Mouse (Mus musculus): ENCODE results near the gene Tbc1d4. TPM values are rescaled to one million over a fixed set of nuclear protein-coding genes. Genes with fewer than 3 reads are reported as not detected.

Tbc1d4 gene
- polyA plus RNA-seq, 1 experiment from 2014 or later: 5.9 TPM

DNA sequence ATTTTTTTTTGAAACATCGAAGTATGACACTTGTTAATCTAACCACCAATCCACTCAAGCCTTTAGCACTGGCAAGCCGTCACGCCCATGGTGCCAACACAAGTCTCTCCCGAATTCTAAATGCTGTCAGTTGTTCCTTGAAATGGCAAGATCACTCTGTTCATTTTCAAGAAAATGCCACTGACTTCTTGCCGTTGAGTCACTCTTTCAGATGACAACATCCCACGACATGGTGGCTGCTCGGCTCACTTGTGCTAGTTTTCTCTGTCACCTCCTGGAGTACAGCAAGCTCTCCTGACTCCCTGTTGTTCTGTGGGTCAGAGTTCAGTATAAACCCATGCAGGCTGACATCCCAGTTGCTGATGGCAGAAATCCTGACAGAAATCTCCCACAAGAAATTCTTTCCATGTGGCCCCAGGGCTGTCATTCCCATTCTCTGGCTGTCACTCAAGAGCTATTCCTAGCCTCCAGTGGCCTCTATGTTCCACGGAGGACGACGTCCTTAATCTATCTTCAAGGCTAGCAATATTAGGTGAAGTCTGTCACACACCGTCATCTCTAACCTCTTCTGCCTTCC, 81.5 kb downstream of the Tbc1d4 start:
- no peak for DNase-seq (ENCODE audit: low spot score)
- Histone ChIP-seq H3K27me3 (ENCODE audit: control insufficient read depth, insufficient read depth, low read length) (no peaks in the 10 kb centered on the region), H3K9me3 (ENCODE audit: control insufficient read depth, low read length) (no peaks in the 10 kb centered on the region), H3K36me3 (replicated peaks; ENCODE audit: control insufficient read depth, insufficient read depth) (no peaks in the 10 kb centered on the region), H3K27ac (no peak overlapping the region), H3K4me3 (replicated peaks; ENCODE audit: low read length) (no peak overlapping the region), H3K9ac (no peak overlapping the region), H3K4me2 (replicated peaks) (no peak overlapping the region), H3K4me1 (replicated peaks; ENCODE audit: control insufficient read depth, insufficient read depth, low read length) (no peaks in the 10 kb centered on the region)
- WGBS: 75% methylated on average over 11 of the region's 11 CpGs
- ATAC-seq (ENCODE audit: low FRiP score): no peak

GRCm38 (mm10) chr14:101526478-101526877, 82.5 kb downstream of the Tbc1d4 start:
- WGBS: 78% methylated on average over 1 of the region's 1 CpGs
- ATAC-seq (ENCODE audit: low FRiP score): no peak
- no peak overlapping the region for H3K4me2 ChIP-seq (replicated peaks)

GRCm38 (mm10) chr14:101519964-101520363, 89.0 kb downstream of the Tbc1d4 start:
- Histone ChIP-seq H3K4me1 (replicated peaks; ENCODE audit: control insufficient read depth, insufficient read depth, low read length) (no peaks in the 10 kb centered on the region), H3K9ac (no peak overlapping the region), H3K9me3 (ENCODE audit: control insufficient read depth, low read length) (no peaks in the 10 kb centered on the region), H3K4me3 (replicated peaks; ENCODE audit: low read length) (no peak overlapping the region), H3K27me3 (ENCODE audit: control insufficient read depth, insufficient read depth, low read length) (no peaks in the 10 kb centered on the region), H3K27ac (no peak overlapping the region), H3K4me2 (replicated peaks) (no peak overlapping the region), H3K36me3 (replicated peaks; ENCODE audit: control insufficient read depth, insufficient read depth) (no peaks in the 10 kb centered on the region)
- DNase-seq (ENCODE audit: low spot score): no peak
- WGBS: 88% methylated on average over 2 of the region's 2 CpGs
- ATAC-seq (ENCODE audit: low FRiP score): no peak

More at GRCm38 (mm10) chr14:101526478-101526877, 82.5 kb downstream of the Tbc1d4 start:
- Histone ChIP-seq H3K27ac (no peak overlapping the region), H3K27me3 (ENCODE audit: control insufficient read depth, insufficient read depth, low read length) (no peaks in the 10 kb centered on the region), H3K4me3 (replicated peaks; ENCODE audit: low read length) (no peak overlapping the region), H3K9ac (no peak overlapping the region), H3K4me1 (replicated peaks; ENCODE audit: control insufficient read depth, insufficient read depth, low read length) (no peaks in the 10 kb centered on the region), H3K9me3 (ENCODE audit: control insufficient read depth, low read length) (no peaks in the 10 kb centered on the region), H3K36me3 (replicated peaks; ENCODE audit: control insufficient read depth, insufficient read depth) (no peaks in the 10 kb centered on the region)
- no peak for DNase-seq (ENCODE audit: low spot score)

DNA sequence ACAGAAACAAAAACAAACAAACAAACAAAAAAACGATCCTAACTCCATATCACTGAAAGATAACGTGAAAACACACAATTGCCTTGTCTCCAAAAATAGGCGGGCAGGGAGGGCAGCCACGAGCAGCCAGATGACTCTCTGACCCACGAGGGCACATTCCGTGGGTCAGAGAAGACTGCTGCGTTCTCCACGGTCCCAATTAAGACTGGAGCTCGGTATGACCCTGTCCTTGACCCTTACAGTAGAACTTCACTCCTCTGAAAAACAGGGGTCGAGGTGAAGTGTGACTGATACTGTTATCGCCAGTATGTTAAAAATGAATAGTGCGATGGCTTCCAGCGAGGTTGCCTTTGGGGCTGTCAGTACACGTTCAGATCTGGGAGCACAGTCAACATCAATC, 90.7 kb downstream of the Tbc1d4 start:
- H3K9me3 ChIP-seq (ENCODE audit: control insufficient read depth, low read length): no peaks in the 10 kb centered on the region
- H3K27me3 ChIP-seq (ENCODE audit: control insufficient read depth, insufficient read depth, low read length): no peaks in the 10 kb centered on the region
- no peak overlapping the region for H3K4me2 ChIP-seq (replicated peaks)
- no peaks in the 10 kb centered on the region for H3K36me3 ChIP-seq (replicated peaks; ENCODE audit: control insufficient read depth, insufficient read depth)
- WGBS: 53% methylated on average over 14 of the region's 14 CpGs
- ATAC-seq (ENCODE audit: low FRiP score): no peak
- no peak overlapping the region for H3K4me3 ChIP-seq (replicated peaks; ENCODE audit: low read length)
- no peak overlapping the region for H3K27ac ChIP-seq
- no peak for DNase-seq (ENCODE audit: low spot score)
- H3K4me1 ChIP-seq (replicated peaks; ENCODE audit: control insufficient read depth, insufficient read depth, low read length): no peaks in the 10 kb centered on the region
- no peak overlapping the region for H3K9ac ChIP-seq

GRCm38 (mm10) chr14:101517801-101518200, 91.2 kb downstream of the Tbc1d4 start:
- no peaks in the 10 kb centered on the region for H3K9me3 ChIP-seq (ENCODE audit: control insufficient read depth, low read length)

GRCm38 (mm10) chr14:101517341-101517740, 91.7 kb downstream of the Tbc1d4 start:
- Histone ChIP-seq H3K27me3 (ENCODE audit: control insufficient read depth, insufficient read depth, low read length) (no peaks in the 10 kb centered on the region), H3K9ac (no peak overlapping the region), H3K36me3 (replicated peaks; ENCODE audit: control insufficient read depth, insufficient read depth) (no peaks in the 10 kb centered on the region), H3K4me3 (replicated peaks; ENCODE audit: low read length) (no peak overlapping the region), H3K9me3 (ENCODE audit: control insufficient read depth, low read length) (no peaks in the 10 kb centered on the region), H3K4me2 (replicated peaks) (no peak overlapping the region), H3K27ac (no peak overlapping the region), H3K4me1 (replicated peaks; ENCODE audit: control insufficient read depth, insufficient read depth, low read length) (no peaks in the 10 kb centered on the region)
- no peak for ATAC-seq (ENCODE audit: low FRiP score)
- WGBS: 26% methylated on average over 5 of the region's 5 CpGs
- peak; percentile 71 for DNase-seq (ENCODE audit: low spot score)

More at GRCm38 (mm10) chr14:101517801-101518200, 91.2 kb downstream of the Tbc1d4 start:
- WGBS: 88% methylated on average over 6 of the region's 6 CpGs
- H3K4me2 ChIP-seq (replicated peaks): no peak overlapping the region
- ATAC-seq (ENCODE audit: low FRiP score) (no peak), DNase-seq (ENCODE audit: low spot score) (no peak)
- no peak overlapping the region for H3K27ac ChIP-seq
- H3K4me3 ChIP-seq (replicated peaks; ENCODE audit: low read length): no peak overlapping the region
- H3K4me1 ChIP-seq (replicated peaks; ENCODE audit: control insufficient read depth, insufficient read depth, low read length): no peaks in the 10 kb centered on the region
- no peak overlapping the region for H3K9ac ChIP-seq
- H3K36me3 ChIP-seq (replicated peaks; ENCODE audit: control insufficient read depth, insufficient read depth): no peaks in the 10 kb centered on the region
- no peaks in the 10 kb centered on the region for H3K27me3 ChIP-seq (ENCODE audit: control insufficient read depth, insufficient read depth, low read length)

DNA sequence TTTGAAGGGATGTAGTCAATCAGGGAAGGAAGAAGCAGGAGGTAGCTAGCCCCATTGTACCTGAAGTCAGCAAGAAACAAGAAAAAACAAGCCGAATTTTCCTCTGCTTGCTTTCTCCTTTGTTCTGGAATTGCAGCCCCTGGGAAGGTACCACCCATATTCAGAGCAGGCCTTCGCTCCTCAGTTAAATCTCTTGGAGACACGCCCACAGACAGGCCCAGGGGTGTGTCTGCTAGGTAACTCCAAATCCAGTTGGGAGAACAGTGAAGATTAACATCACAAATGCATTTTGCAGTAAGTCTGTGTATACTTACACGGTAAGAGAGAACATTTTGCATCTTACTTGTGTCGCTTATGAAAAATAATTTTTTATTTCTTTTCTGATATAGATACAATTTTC, 92.1 kb downstream of the Tbc1d4 start:
- Histone ChIP-seq H3K4me1 (replicated peaks; ENCODE audit: control insufficient read depth, insufficient read depth, low read length) (no peaks in the 10 kb centered on the region), H3K27ac (no peak overlapping the region), H3K36me3 (replicated peaks; ENCODE audit: control insufficient read depth, insufficient read depth) (no peaks in the 10 kb centered on the region), H3K9me3 (ENCODE audit: control insufficient read depth, low read length) (no peaks in the 10 kb centered on the region), H3K4me2 (replicated peaks) (no peak overlapping the region), H3K4me3 (replicated peaks; ENCODE audit: low read length) (no peak overlapping the region), H3K9ac (no peak overlapping the region), H3K27me3 (ENCODE audit: control insufficient read depth, insufficient read depth, low read length) (no peaks in the 10 kb centered on the region)
- 32% methylated on average over 5 of the region's 5 CpGs for WGBS
- DNase-seq (ENCODE audit: low spot score): no peak
- no peak for ATAC-seq (ENCODE audit: low FRiP score)

- H3K9me3 ChIP-seq (ENCODE audit: control insufficient read depth, low read length): no peaks in the 10 kb centered on the region
- no peak overlapping the region for H3K4me2 ChIP-seq (replicated peaks)
- no peak overlapping the region for H3K27ac ChIP-seq
- no peak overlapping the region for H3K9ac ChIP-seq
- DNase-seq (ENCODE audit: low spot score): no peak
- no peaks in the 10 kb centered on the region for H3K4me1 ChIP-seq (replicated peaks; ENCODE audit: control insufficient read depth, insufficient read depth, low read length)
- H3K4me3 ChIP-seq (replicated peaks; ENCODE audit: low read length): no peak overlapping the region
- H3K36me3 ChIP-seq (replicated peaks; ENCODE audit: control insufficient read depth, insufficient read depth): no peaks in the 10 kb centered on the region
- WGBS: 95% methylated on average over 11 of the region's 11 CpGs
- no peaks in the 10 kb centered on the region for H3K27me3 ChIP-seq (ENCODE audit: control insufficient read depth, insufficient read depth, low read length)
- no peak for ATAC-seq (ENCODE audit: low FRiP score)
Measured at GRCm38 (mm10) chr14:101516031-101516430, 93.0 kb downstream of the Tbc1d4 start.

- 72% methylated on average over 4 of the region's 4 CpGs for WGBS
- Histone ChIP-seq H3K4me1 (replicated peaks; ENCODE audit: control insufficient read depth, insufficient read depth, low read length) (no peaks in the 10 kb centered on the region), H3K27me3 (ENCODE audit: control insufficient read depth, insufficient read depth, low read length) (no peaks in the 10 kb centered on the region), H3K4me2 (replicated peaks) (no peak overlapping the region), H3K9me3 (ENCODE audit: control insufficient read depth, low read length) (no peaks in the 10 kb centered on the region), H3K36me3 (replicated peaks; ENCODE audit: control insufficient read depth, insufficient read depth) (no peaks in the 10 kb centered on the region), H3K9ac (no peak overlapping the region), H3K27ac (no peak overlapping the region), H3K4me3 (replicated peaks; ENCODE audit: low read length) (no peak overlapping the region)
- no peak for DNase-seq (ENCODE audit: low spot score)
- ATAC-seq (ENCODE audit: low FRiP score): no peak
Measured at GRCm38 (mm10) chr14:101515271-101515670, 93.7 kb downstream of the Tbc1d4 start.

DNA sequence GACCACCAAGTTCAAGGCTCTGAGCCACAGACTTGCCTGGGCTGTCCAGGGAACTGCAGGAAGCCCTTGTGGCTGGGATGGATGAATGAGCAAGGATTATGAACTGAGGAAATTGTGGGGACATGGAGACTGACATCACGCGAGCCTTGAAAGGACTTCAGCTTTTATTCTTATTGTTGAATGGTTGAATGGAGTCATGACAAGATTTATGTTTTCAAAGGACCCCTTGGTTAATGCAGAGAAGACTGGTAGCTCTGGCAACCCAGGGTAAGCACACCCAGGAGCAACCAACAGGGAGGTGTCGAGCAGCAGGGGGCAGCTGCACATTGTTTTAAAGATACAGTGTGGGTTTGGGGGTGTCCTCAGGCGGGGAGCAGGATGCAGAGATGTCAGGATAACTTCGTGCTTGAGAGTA, 94.4 kb downstream of the Tbc1d4 start:
- ATAC-seq (ENCODE audit: low FRiP score): 0 out of 2 replicates have a peak, but pooled peaks have one; percentile 21
- no peaks in the 10 kb centered on the region for H3K4me1 ChIP-seq (replicated peaks; ENCODE audit: control insufficient read depth, insufficient read depth, low read length)
- H3K9ac ChIP-seq: no peak overlapping the region
- H3K4me2 ChIP-seq (replicated peaks): no peak overlapping the region
- H3K27me3 ChIP-seq (ENCODE audit: control insufficient read depth, insufficient read depth, low read length): no peaks in the 10 kb centered on the region
- no peaks in the 10 kb centered on the region for H3K36me3 ChIP-seq (replicated peaks; ENCODE audit: control insufficient read depth, insufficient read depth)
- no peaks in the 10 kb centered on the region for H3K9me3 ChIP-seq (ENCODE audit: control insufficient read depth, low read length)
- no peak overlapping the region for H3K27ac ChIP-seq
- DNase-seq (ENCODE audit: low spot score): no peak
- WGBS: 20% methylated on average over 5 of the region's 5 CpGs
- H3K4me3 ChIP-seq (replicated peaks; ENCODE audit: low read length): no peak overlapping the region

All from hindbrain, embryonic 14.5 days (tissue).